Mouse (Mus musculus) erythroblast, adult 5-6 weeks (primary cell): ENCODE data around the gene Spcs2. TPM values are rescaled to one million over a fixed set of nuclear protein-coding genes. Genes with fewer than 3 reads are reported as not detected.
"Not testable (repeated sequence)": the region's sequence is repeated elsewhere in the genome, so short reads cannot be mapped to it uniquely, and the experiment has no call there.

Source experiments
- ATAC-seq: replicated peaks from 2 replicates; pipeline ENCODE4 v1.8.0; 2016; ENCODE audit warnings: moderate number of reproducible peaks, mild to moderate bottlenecking, moderate TSS enrichment, inconsistent platforms; ENCODE audit not compliant: poor library complexity, low FRiP score, severe bottlenecking
- total RNA-seq, 2 experiments: library from RNA; stranded (forward) in 1 of 2; stranded (reverse) in 1 of 2; fragments of 150-400 nt in 1 of 2; fragments of 200-764, 138-1000 nt in 1 of 2; gene quantifications; 2 replicates each; pipeline versions ENCODE4 v1.2.3 to v1.2.4; 2015 to 2017; ENCODE audit warnings: low replicate concordance in 2 of 2

The Spcs2 gene
- total RNA-seq, 2 experiments from 2014 or later: 58.4 to 60.6 TPM

DNA sequence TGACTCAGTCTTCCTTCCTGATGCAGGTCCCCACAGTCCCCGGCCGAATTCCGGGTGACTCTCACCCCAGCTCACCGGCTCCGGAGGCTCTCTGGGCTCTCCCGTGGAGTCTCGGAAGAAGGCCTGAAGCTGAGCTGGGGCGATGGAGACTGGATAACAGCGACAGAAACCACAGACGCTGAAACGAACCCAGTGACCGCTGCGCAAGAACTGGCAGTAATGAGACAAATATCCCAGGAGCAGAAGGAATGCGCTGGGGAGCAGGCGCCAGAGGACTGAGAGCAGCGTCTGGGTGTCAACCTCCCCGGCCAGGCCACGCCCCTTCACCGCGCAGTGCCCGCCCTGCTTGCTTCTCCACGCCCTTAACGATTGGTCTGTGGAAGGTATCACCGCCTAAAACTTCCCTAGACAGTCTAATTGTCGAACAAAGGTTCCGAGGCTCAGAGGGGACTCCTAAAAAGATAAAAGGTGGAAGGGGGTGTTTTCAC is 35.1 kb downstream of the Spcs2 start, which contains the start of gene Neu3:
Neu3 (minus strand) TSS at position 335 of the 488 bp plus-strand sequence.
- peak; percentile 95 for ATAC-seq

DNA sequence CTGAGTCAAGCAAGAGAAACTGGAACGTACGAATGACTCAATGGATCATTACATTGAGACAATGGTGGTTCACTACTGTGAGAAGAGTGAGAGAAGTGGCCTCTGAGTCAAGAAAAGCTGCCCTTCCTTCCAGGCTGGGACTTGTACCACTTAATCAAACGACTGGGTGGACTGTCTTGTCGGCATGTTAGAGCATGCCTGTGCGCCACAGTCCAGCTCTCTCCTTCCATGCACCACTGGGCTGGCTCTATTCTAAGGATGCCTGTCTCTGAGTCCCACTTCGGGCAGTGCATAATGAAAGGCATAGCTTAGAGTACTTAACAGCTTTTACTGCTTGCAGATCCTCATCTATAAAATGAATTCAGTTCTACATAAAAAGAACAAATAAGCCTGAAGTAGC is 37.2 kb downstream of the Spcs2 start:
- no peak for ATAC-seq

DNA sequence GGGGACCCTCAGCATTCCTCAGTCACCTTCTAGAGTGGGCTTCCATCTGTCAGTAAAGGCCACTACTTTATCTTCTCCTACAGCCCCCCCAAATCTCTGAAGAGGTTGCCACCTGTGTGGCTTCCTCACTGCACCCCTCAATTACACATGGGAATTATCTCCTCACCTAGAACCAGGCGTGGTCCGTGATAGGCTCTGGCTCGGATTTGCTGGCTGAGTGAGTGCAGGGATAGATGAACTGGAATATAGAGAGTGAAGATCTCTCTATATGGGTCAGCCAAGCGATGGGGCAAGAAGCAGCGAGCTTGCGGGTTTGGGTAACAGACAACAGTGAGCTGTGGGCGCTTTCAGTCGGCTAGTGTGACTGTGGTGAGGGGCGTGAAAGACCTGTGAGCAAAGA is 37.8 kb downstream of the Spcs2 start:
- ATAC-seq: no peak

DNA sequence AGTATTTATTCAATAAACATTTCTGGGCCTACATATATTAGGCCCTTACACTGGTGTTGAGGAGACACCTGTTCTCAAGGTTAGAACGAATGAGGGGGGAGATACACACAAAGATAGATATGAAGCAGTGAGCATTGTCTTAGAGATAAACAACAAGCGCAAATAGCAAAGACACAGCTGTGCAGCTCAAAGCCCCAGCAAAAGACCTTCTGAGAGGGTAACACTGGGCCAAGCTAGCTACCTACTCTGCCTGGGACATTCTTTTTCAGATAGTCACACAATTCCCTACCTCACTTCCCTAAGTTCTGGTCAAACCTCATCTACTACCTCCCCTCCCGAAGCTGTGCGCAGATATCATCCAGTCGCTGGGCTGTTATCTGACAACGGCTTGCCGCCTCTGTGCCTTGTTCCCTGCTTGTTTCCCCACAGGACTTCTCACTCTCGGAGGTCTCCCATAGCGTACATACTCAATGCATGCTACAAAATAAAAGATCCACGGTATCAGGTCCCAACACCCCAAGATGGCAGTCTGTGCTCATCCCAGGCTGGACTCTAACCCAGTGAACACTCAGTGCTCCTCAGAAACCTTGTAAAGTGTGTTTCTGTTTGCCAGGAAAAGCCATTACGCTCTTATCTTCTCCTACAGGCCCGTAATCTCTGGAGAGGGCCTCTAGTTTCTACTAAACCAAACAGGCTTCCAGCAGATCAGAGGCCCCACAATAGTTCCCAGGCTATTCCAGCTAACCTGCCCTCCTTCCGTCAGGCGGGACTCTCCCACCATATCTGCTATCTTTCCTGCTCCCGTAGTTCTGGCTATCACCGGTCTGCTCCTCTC is 38.4 kb downstream of the Spcs2 start:
- ATAC-seq: peak; percentile 22

DNA sequence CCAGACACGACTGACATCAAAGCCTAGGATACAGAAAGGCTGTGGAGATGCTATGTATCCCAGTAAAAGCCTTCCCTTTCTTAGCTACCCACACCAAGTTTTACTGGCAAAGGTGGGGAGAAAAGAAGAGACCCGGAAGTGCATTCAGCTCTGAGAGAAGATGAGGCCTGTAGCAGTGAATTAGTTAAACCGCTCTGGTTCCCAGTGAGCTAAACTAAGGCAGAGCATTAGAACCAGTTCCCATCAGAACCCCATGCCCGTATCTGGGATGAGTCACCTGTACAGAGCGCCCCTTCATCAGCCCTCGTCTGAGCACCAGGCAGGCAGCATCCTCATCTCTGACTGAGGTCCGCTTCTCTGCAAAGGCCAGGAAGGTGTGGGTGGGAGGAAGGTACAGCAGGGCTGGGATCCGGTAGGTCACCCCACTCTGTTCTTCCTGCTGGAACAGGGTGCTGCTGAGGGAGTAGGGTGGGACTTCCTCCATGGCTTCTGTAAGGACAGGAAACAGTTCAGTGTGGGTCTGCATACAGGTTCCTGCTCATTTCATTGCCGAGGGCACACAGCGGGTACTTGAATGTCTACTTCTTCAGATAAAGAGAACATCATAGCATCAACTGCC is 40.1 kb downstream of the Spcs2 start:
- no peak for ATAC-seq

DNA sequence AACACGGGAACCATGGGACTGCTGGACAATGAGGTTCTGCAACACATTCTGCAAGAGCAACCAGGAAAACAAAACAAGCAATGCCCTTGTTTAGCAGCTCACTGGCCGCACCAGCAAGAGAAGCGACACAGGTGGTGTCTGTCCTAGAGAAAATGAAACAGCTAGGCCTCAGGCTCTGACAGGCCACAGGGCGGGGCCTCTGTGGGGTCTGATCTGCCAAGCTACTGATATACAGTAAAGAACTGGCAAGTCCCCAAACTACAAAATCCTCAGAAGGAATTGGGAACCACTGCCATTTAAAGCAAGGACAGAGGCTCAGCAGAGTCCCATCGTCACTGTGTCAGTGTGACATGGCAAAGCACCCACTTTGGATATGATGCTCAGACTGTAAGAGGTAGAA is 40.8 kb downstream of the Spcs2 start:
- ATAC-seq: peak; percentile 87

DNA sequence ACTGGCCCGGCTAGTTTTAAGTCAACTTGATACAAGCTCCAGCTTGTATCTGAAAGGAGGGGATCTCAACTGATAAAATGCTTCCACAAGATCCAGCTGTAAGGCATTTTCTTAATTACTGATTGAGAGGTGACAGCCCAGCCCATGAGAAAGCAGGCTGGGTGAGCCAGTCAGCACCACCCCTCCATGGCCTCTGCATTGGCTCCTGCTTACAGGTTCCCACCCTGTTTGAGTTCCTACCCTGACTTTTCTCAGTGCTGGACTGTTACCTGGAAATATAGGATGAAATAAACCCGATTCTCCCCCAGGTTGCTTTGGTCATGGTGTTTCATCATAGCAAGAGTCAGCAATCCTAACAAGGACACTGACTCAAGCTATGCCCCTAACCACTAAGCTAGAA is 41.3 kb downstream of the Spcs2 start:
- peak; percentile 58 for ATAC-seq

DNA sequence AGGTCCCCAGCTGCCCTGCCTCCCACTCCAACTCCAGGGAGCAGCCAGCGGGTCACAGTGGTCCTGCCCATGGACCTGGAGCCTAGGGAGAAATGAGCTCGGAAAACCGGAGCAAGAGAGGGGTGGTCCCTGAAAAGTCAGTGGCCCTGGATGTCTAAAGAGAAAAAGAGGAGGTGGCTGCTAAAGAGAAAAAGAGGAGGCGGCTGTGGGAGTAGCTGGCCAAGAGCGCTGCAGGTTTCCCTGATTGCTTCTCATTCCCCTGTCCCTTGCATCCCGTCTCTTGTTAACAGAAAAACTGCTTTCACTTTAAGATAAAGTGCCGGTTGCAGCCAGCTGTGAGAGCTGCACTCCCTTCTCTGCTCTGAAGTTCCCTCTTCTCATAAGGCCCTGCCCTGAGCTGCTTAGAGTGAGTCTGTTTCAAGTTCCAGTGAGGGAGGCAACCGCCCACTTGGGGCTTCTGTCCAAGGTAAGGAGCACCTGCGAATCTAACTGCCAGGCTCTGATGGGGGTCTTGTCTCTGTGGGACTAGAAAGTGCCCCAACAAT is 45.0 kb downstream of the Spcs2 start:
- ATAC-seq: not testable (repeated sequence)

DNA sequence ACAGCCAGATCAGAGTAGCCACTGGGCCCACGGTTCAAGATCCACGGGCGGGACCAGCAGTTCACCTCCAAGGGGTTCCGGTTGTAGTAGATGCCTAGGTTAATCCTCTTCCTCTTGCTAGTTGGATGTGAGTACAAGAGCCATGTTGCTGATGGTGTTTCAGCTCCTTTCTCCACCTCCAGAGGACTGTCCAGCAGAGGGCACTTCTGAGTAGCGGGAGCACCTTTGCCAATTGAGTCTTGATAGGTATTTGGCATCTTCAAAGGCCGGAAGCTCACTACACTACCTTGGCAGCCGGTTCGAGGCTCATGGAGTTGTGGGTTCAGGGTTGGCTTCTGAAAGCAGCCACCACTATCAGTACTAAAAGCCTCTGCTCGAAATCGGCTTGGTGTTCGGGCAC is 49.9 kb downstream of the Spcs2 start:
- ATAC-seq: peak; percentile 72

DNA sequence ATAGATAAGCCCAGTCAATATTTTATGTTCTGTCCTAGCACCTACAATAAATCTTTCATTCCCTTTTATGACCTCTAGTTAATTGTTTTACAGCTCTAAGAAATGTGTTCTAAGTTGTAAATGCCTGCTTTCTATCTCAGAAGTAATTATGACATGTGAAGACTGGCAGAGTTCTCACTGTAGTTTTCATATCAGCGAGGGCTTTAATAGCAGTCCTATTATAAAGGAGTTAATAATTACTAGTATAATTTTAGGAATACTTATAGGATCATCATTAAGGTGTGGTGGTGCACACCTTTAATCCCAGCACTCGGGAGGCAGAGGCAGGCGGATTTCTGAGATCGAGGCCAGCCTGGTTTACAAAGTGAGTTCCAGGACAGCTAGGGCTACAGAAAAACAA is 51.6 kb downstream of the Spcs2 start:
- no peak for ATAC-seq

DNA sequence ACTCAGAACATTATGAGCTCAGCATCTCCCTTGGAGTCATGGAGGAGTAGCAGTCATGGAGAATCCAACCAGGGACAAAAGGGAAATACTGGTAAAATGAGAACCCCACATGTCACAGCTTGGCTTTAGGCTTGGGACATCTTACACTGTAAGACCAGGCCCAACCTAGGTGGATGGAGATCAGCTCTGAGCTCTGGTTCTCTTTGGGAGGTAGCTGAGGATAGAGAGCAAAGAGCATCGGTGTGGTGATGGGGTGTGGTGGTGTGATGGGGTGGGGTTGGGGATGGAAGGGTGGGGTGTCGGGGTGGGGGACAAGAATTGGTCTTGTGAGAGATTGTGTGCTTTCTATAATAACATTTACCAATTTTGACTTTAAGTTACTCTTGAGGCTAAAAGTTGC is 52.4 kb downstream of the Spcs2 start:
- no peak for ATAC-seq

DNA sequence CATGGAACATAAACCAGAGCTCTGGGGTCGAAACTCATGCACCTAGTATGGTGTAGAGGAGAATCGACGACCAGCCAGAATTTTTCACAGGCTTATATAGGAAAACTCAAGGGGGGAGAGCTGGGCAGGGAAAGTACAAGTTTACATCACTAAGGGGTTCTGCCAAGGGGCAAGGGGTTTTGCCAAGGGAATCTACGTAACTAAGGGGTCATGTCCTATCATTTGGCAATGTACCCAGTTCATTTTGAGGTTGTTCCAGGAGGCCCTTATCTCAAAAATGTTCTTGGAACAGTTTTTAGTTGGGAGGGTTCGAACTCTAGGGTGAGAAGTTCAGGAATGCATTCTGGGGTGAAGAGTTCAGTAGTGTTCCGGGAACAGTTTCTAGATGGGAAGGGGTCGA is 56.2 kb downstream of the Spcs2 start:
- ATAC-seq: not testable (repeated sequence)

DNA sequence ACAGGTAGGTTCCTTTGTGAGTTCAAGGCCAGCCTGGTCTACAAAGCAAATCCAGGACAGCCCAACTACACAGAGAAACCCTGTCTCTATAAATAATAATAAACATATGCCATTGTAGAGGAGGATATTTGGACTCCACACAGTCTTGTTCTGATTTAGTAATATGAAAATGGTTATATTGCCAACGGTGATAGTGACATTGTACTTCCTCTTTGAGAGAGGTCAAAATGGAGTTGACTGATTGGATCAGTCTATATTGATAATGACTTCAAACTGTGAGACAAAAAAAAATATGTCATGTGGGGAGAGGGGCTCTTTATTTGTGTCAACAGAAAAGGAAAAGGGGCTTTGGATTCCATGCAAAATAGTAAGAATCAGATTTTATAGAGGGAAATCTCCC is 57.9 kb downstream of the Spcs2 start:
- no peak for ATAC-seq

DNA sequence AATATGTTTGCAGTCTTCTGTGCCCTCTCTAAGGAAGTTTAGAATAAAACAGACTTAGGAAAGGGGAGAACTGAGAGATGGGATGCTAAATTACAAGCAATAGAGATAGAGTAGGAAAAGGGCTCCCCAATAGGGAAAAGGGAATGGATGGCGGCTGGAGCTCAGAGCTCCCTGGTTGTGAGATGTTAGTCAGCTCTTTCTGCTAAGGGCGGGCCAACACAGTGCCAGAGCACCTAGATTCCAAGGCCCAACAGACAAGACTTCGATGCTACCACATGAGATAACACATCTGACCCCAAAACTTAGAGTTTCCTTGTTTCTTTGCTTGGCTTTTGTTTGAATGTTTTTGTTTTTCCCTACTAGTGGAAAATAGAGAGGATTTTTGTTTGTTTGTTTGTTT is 59.2 kb downstream of the Spcs2 start:
- ATAC-seq: peak; percentile 60

DNA sequence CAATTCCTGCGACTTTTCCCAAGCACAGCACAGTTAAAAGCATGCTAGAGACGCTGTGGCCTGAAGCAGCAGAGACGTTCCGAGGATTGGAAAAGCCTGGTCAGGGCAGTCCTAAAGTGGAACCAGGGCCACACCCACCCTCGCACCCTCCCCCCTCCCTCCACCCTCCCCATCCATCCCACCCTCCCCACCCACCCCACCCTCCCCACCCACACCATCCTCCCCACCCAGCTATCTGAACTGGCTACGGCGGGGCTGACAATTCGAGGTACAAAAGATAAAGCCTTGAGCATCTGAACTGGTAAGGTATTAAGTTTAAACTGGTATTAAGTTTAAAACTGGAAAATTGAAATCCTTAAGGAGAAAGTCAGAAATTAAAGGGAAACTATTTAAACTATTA is 59.7 kb downstream of the Spcs2 start:
- peak; percentile 48; the same call in 1 of the 2 replicates for ATAC-seq

DNA sequence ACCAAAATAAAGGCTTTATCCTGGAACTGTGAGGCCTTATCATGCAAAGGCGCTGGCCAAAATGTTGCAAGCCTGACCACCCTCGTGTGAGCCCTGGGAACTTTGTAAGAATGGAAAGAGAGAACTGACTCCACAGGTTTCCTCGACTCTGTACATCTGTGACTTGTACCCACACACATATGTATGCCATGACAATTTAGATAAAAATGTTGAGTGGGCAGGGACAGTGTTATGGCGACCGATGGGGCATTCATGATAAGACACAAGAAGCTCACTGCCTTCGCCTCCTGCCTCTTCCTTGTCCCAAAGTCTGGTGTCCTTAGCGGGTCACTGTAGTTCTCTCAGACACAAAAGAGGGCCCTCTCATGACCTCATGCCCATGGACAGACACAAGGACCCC is 64.1 kb downstream of the Spcs2 start:
- peak; percentile 51 for ATAC-seq

DNA sequence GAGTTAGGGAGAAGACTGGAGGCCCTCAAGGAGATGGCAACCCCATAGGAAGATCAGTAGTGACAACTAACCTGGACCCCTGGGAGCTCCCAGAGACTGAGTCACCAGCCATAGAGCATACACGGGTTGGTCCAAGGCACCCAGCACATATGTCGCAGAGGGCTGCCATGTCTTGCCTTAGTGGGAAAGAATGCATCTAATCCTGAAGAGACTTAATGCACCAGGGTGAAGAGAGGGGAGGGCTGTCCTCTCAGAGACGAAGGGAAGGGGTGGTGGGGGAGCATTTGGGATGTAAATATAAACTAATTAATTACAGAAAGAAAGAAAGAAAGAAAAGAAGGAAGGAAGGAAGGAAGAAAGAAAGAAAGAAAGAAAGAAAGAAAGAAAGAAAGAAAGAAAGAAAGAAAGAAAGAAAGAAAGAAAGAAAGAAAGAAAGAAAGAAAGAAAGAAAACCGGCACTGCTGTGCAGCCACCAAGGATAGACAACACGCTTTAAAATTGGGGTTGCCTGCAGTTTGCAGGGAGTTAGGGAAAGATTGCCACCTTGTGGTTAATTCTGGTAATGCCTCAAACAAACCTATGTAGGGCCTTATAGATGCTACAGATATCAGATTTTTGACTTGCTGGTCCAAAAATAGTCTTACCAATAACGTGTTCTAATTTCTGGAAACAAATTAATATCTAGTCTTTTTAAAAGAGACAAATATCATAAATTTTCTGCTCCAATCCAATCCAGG is 65.2 kb downstream of the Spcs2 start:
- peak; percentile 78 for ATAC-seq

DNA sequence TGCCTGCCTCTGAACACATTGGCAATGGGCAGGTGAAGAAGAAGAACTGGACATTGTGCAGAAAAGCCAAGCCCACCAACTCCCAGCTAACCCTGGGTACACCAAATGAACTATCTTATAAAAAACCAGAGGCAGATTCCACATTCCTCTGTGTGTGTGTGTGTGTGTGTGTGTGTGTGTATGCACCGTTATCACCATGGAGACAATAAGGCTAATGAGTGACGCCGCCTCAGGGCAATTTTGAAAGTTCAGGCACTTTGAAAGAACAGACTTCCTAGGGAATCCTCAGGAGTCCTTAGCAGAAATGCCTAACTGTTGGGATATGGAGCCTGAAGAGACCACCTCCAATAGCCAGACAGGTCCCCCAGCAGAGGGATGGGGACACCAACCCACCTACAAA is 66.0 kb downstream of the Spcs2 start:
- no peak for ATAC-seq

DNA sequence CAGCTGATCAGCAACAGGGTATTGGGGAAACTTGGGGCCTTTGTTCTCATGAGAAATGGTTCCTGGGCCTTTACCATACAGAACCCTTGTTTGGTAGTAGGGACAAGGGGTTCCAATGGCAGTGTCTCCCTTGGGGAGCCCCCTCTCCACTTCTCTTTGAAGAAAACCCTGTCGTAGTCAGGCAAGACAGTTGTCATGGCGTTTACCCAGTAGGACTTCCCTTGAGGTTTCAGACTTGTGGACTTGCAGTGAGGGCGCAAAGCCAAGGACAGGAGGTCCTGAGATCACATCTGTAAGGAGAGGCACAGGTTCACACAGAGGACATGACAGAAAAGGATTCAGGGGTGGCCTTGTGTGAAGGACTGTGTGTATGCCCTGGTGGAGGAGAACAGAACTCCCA is 66.8 kb downstream of the Spcs2 start:
- ATAC-seq: no peak
